Mouse (Mus musculus): ENCODE data around the gene Fam90a1a. TPM values are rescaled to one million over a fixed set of nuclear protein-coding genes. Genes with fewer than 3 reads are reported as not detected.

Fam90a1a gene
- polyA plus RNA-seq, 1 experiment from 2014 or later: not detected

GRCm38 (mm10) chr8:21978193-21978592, 19.7 kb downstream of the Fam90a1a start:
- Histone ChIP-seq H3K9ac (ENCODE audit: low read depth, low read length) (no peak overlapping the region), H3K27me3 (ENCODE audit: insufficient read depth, low read length) (no peaks in the 10 kb centered on the region), H3K4me1 (replicated peaks; ENCODE audit: insufficient read depth, low read length) (no peaks in the 10 kb centered on the region), H3K4me3 (replicated peaks; ENCODE audit: low read depth, low read length) (no peak overlapping the region), H3K4me2 (ENCODE audit: low read length) (no peak overlapping the region), H3K27ac (no peak overlapping the region), H3K9me3 (replicated peaks; ENCODE audit: low read length) (no peaks in the 10 kb centered on the region), H3K36me3 (ENCODE audit: insufficient read depth, low read length) (no peaks in the 10 kb centered on the region)
- TF ChIP-seq CTCF (IDR thresholded peaks at IDR 0.05; ENCODE audit: low read depth): no peak
- WGBS: 61% methylated on average over 4 of the region's 4 CpGs
- ATAC-seq (replicated peaks; ENCODE audit: low FRiP score, low read depth) (no peak), DNase-seq (ENCODE audit: low spot score) (no peak)

- TF ChIP-seq CTCF (IDR thresholded peaks at IDR 0.05; ENCODE audit: low read depth): peak; percentile 50
- Histone ChIP-seq H3K9ac (ENCODE audit: low read depth, low read length) (no peak overlapping the region), H3K4me2 (ENCODE audit: low read length) (no peak overlapping the region), H3K36me3 (ENCODE audit: insufficient read depth, low read length) (no peaks in the 10 kb centered on the region), H3K9me3 (replicated peaks; ENCODE audit: low read length) (no peaks in the 10 kb centered on the region), H3K27ac (no peak overlapping the region), H3K4me1 (replicated peaks; ENCODE audit: insufficient read depth, low read length) (no peaks in the 10 kb centered on the region), H3K27me3 (ENCODE audit: insufficient read depth, low read length) (no peaks in the 10 kb centered on the region), H3K4me3 (replicated peaks; ENCODE audit: low read depth, low read length) (no peak overlapping the region)
- ATAC-seq (replicated peaks; ENCODE audit: low FRiP score, low read depth): no peak
- WGBS: 61% methylated on average over 8 of the region's 8 CpGs
- peak; percentile 8 for DNase-seq (ENCODE audit: low spot score)
These were observed 23.3 kb downstream of the Fam90a1a start for GRCm38 (mm10) chr8:21981664-21982337.

- 22% methylated on average over 6 of the region's 6 CpGs for WGBS
- H3K4me2 ChIP-seq (ENCODE audit: low read length): no peak overlapping the region
- TF ChIP-seq CTCF (IDR thresholded peaks at IDR 0.05; ENCODE audit: low read depth): peak; percentile 78
- no peak overlapping the region for H3K4me3 ChIP-seq (replicated peaks; ENCODE audit: low read depth, low read length)
- no peaks in the 10 kb centered on the region for H3K9me3 ChIP-seq (replicated peaks; ENCODE audit: low read length)
- DNase-seq (ENCODE audit: low spot score): peak; percentile 60
- no peak overlapping the region for H3K27ac ChIP-seq
- ATAC-seq (replicated peaks; ENCODE audit: low FRiP score, low read depth): peak; percentile 69; the same call in 1 of the 2 replicates
- no peaks in the 10 kb centered on the region for H3K27me3 ChIP-seq (ENCODE audit: insufficient read depth, low read length)
- H3K36me3 ChIP-seq (ENCODE audit: insufficient read depth, low read length): no peaks in the 10 kb centered on the region
- no peaks in the 10 kb centered on the region for H3K4me1 ChIP-seq (replicated peaks; ENCODE audit: insufficient read depth, low read length)
- H3K9ac ChIP-seq (ENCODE audit: low read depth, low read length): no peak overlapping the region
These were observed 33.7 kb downstream of the Fam90a1a start for GRCm38 (mm10) chr8:21992184-21992583.

GRCm38 (mm10) chr8:21995181-21995580, 36.7 kb downstream of the Fam90a1a start:
- DNase-seq (ENCODE audit: low spot score): peak; percentile 60
- no peaks in the 10 kb centered on the region for H3K4me1 ChIP-seq (replicated peaks; ENCODE audit: insufficient read depth, low read length)
- H3K9me3 ChIP-seq (replicated peaks; ENCODE audit: low read length): no peaks in the 10 kb centered on the region
- H3K9ac ChIP-seq (ENCODE audit: low read depth, low read length): no peak overlapping the region
- no peak overlapping the region for H3K4me3 ChIP-seq (replicated peaks; ENCODE audit: low read depth, low read length)
- no peaks in the 10 kb centered on the region for H3K36me3 ChIP-seq (ENCODE audit: insufficient read depth, low read length)
- H3K4me2 ChIP-seq (ENCODE audit: low read length): no peak overlapping the region
- no peak for ATAC-seq (replicated peaks; ENCODE audit: low FRiP score, low read depth)
- TF ChIP-seq CTCF (IDR thresholded peaks at IDR 0.05; ENCODE audit: low read depth): no peak
- no peaks in the 10 kb centered on the region for H3K27me3 ChIP-seq (ENCODE audit: insufficient read depth, low read length)
- WGBS: 23% methylated on average over 3 of the region's 3 CpGs
- H3K27ac ChIP-seq: no peak overlapping the region

GRCm38 (mm10) chr8:22004750-22005522, 46.4 kb downstream of the Fam90a1a start:
- no peak overlapping the region for H3K9ac ChIP-seq (ENCODE audit: low read depth, low read length)
- H3K4me2 ChIP-seq (ENCODE audit: low read length): no peak overlapping the region
- ATAC-seq (replicated peaks; ENCODE audit: low FRiP score, low read depth): no peak
- no peaks in the 10 kb centered on the region for H3K4me1 ChIP-seq (replicated peaks; ENCODE audit: insufficient read depth, low read length)
- DNase-seq (ENCODE audit: low spot score): no peak
- no peak overlapping the region for H3K27ac ChIP-seq
- no peaks in the 10 kb centered on the region for H3K9me3 ChIP-seq (replicated peaks; ENCODE audit: low read length)
- no peak for TF ChIP-seq CTCF (IDR thresholded peaks at IDR 0.05; ENCODE audit: low read depth)
- no peak overlapping the region for H3K4me3 ChIP-seq (replicated peaks; ENCODE audit: low read depth, low read length)
- no peaks in the 10 kb centered on the region for H3K36me3 ChIP-seq (ENCODE audit: insufficient read depth, low read length)
- H3K27me3 ChIP-seq (ENCODE audit: insufficient read depth, low read length): no peaks in the 10 kb centered on the region
- 77% methylated on average over 14 of the region's 14 CpGs for WGBS

- TF ChIP-seq CTCF (IDR thresholded peaks at IDR 0.05; ENCODE audit: low read depth): no peak
- Histone ChIP-seq H3K4me3 (replicated peaks; ENCODE audit: low read depth, low read length) (no peak overlapping the region), H3K9ac (ENCODE audit: low read depth, low read length) (no peak overlapping the region), H3K4me1 (replicated peaks; ENCODE audit: insufficient read depth, low read length) (no peaks in the 10 kb centered on the region), H3K4me2 (ENCODE audit: low read length) (no peak overlapping the region), H3K9me3 (replicated peaks; ENCODE audit: low read length) (no peaks in the 10 kb centered on the region), H3K36me3 (ENCODE audit: insufficient read depth, low read length) (no peaks in the 10 kb centered on the region), H3K27ac (no peak overlapping the region), H3K27me3 (ENCODE audit: insufficient read depth, low read length) (no peaks in the 10 kb centered on the region)
- WGBS: 56% methylated on average over 6 of the region's 6 CpGs
- DNase-seq (ENCODE audit: low spot score) (no peak), ATAC-seq (replicated peaks; ENCODE audit: low FRiP score, low read depth) (no peak)
These were observed 47.9 kb downstream of the Fam90a1a start for GRCm38 (mm10) chr8:22006423-22006822.
